Mouse (Mus musculus) embryonic facial prominence, embryonic 11.5 days (tissue): ENCODE results near the gene Ppara. TPM values are rescaled to one million over a fixed set of nuclear protein-coding genes. Genes with fewer than 3 reads are reported as not detected.

Source experiments
- ATAC-seq: fragments of 200-750 bp; cut with Nextera tagmentation; replicated peaks from 2 replicates; pipeline ENCODE4 v1.8.0; 2017; ENCODE audit warnings: low read depth; ENCODE audit not compliant: insufficient number of reproducible peaks, low FRiP score, low TSS enrichment
- DNase-seq: peaks from one replicate; pipeline ENCODE4 v3.0.0-alpha.2; 2015; ENCODE audit warnings: low spot score
- H3K27ac ChIP-seq: fragments of 300-500 bp; sonication (generic); replicated peaks from 2 replicates; pipeline ENCODE4 v1.5.1; 2014; ENCODE audit warnings: mild to moderate bottlenecking, low read depth, low read length, control low read depth
- H3K27me3 ChIP-seq: fragments of 300-500 bp; sonication (generic); 2 replicates; pipeline ENCODE4 v1.6.1; 2014; ENCODE audit warnings: mild to moderate bottlenecking, low read length, moderate library complexity, mixed read lengths; ENCODE audit not compliant: control insufficient read depth, insufficient read depth
- H3K36me3 ChIP-seq: fragments of 300-500 bp; sonication (generic); replicated peaks from 2 replicates; pipeline ENCODE4 v1.6.1; 2014; ENCODE audit warnings: low read depth, mild to moderate bottlenecking, low read length, moderate library complexity, mixed read lengths; ENCODE audit not compliant: control insufficient read depth, insufficient read depth
- H3K4me1 ChIP-seq: fragments of 300-500 bp; sonication (generic); 2 replicates; pipeline ENCODE4 v1.6.1; 2014; ENCODE audit warnings: low read length, mixed read lengths; ENCODE audit not compliant: control insufficient read depth, insufficient read depth
- H3K4me2 ChIP-seq: fragments of 300-500 bp; sonication (generic); 2 replicates; pipeline ENCODE4 v1.6.1; 2014; ENCODE audit warnings: low read depth, mild to moderate bottlenecking, control low read depth, low read length, moderate library complexity
- H3K4me3 ChIP-seq: fragments of 300-500 bp; sonication (generic); 2 replicates; pipeline ENCODE4 v1.5.1; 2014; ENCODE audit warnings: low read depth, low read length, control low read depth
- H3K9ac ChIP-seq: fragments of 300-500 bp; sonication (generic); replicated peaks from 2 replicates; pipeline ENCODE4 v1.6.1; 2014; ENCODE audit warnings: mild to moderate bottlenecking, control low read depth, low read length
- H3K9me3 ChIP-seq: fragments of 300-500 bp; sonication (generic); replicated peaks from 2 replicates; pipeline ENCODE4 v1.6.1; 2016; ENCODE audit warnings: mild to moderate bottlenecking, low read length, inconsistent platforms, mixed read lengths; ENCODE audit not compliant: control insufficient read depth
- WGBS: fragments of 180-500 bp; shearing (Covaris S2); extraction: QIAGEN DNeasy Blood & Tissue Kit; methylation state at CpG from one replicate; pipeline ENCODE4 v1.1.7; 2014; 5-methylcytosine and 5-hydroxymethylcytosine counted together
- polyA plus RNA-seq: library from polyadenylated mRNA; unstranded; fragments of >200 nt; fragmentation: Nextera tagmentation; extraction: Ambion mirVana; gene quantifications from 2 replicates; pipeline ENCODE4 v1.2.1, GENCODE M21; 2014

Gene Ppara
- polyA plus RNA-seq, 1 experiment from 2014 or later = 0.28 TPM

GRCm38 (mm10) chr15:85733686-85734085, 1.1 kb upstream of the Ppara start:
- H3K9ac ChIP-seq = no peak overlapping the region
- no peak overlapping the region for H3K27ac ChIP-seq
- DNase-seq = no peak
- H3K9me3 ChIP-seq = no peaks in the 10 kb centered on the region
- no peaks in the 10 kb centered on the region for H3K4me1 ChIP-seq
- no peaks in the 10 kb centered on the region for H3K36me3 ChIP-seq
- peaks cover 50% of the 10 kb centered on the region for H3K27me3 ChIP-seq
- no peak for ATAC-seq
- no peak overlapping the region for H3K4me2 ChIP-seq
- 85% methylated on average over 2 of the region's 2 CpGs for WGBS
- H3K4me3 ChIP-seq = no peak overlapping the region

GRCm38 (mm10) chr15:85734148-85734547, 635 bp upstream of the Ppara start:
- Histone ChIP-seq H3K9me3 (no peaks in the 10 kb centered on the region), H3K36me3 (no peaks in the 10 kb centered on the region), H3K4me2 (no peak overlapping the region), H3K27ac (no peak overlapping the region), H3K4me1 (no peaks in the 10 kb centered on the region), H3K4me3 (no peak overlapping the region), H3K27me3 (peaks cover 50% of the 10 kb centered on the region), H3K9ac (no peak overlapping the region)
- no peak for ATAC-seq
- 39% methylated on average over 8 of the region's 8 CpGs for WGBS
- no peak for DNase-seq

- WGBS = under 1% methylated on average over 78 of the region's 78 CpGs
- no peaks in the 10 kb centered on the region for H3K4me1 ChIP-seq
- DNase-seq (peak; percentile 81), ATAC-seq (peak; percentile 87)
- H3K9ac ChIP-seq = peak overlapping the region; percentile 33; the same call in 1 of the 2 replicates
- no peaks in the 10 kb centered on the region for H3K36me3 ChIP-seq
- no peak overlapping the region for H3K27ac ChIP-seq
- H3K4me3 ChIP-seq = peak overlapping the region; percentile 65
- H3K4me2 ChIP-seq = peak overlapping the region; percentile 87
- peaks cover 50% of the 10 kb centered on the region for H3K27me3 ChIP-seq
- H3K9me3 ChIP-seq = no peaks in the 10 kb centered on the region
Measured at GRCm38 (mm10) chr15:85735063-85735835, 466 bp downstream of the Ppara start.

GRCm38 (mm10) chr15:85735836-85736190, 1.0 kb downstream of the Ppara start:
- ATAC-seq (no peak), DNase-seq (no peak)
- Histone ChIP-seq H3K9me3 (no peaks in the 10 kb centered on the region), H3K27me3 (peaks cover 50% of the 10 kb centered on the region), H3K4me2 (peak overlapping the region; percentile 87), H3K36me3 (no peaks in the 10 kb centered on the region), H3K27ac (no peak overlapping the region), H3K4me3 (peak overlapping the region; percentile 65), H3K4me1 (no peaks in the 10 kb centered on the region), H3K9ac (peak overlapping the region; percentile 33; the same call in 1 of the 2 replicates)
- under 1% methylated on average over 25 of the region's 25 CpGs for WGBS

- 56% methylated on average over 10 of the region's 10 CpGs for WGBS
- Histone ChIP-seq H3K9me3 (no peaks in the 10 kb centered on the region), H3K27me3 (peaks cover 50% of the 10 kb centered on the region), H3K4me3 (no peak overlapping the region; the same call in 1 of the 2 replicates), H3K27ac (no peak overlapping the region), H3K4me1 (no peaks in the 10 kb centered on the region), H3K4me2 (no peak overlapping the region), H3K36me3 (no peaks in the 10 kb centered on the region), H3K9ac (no peak overlapping the region)
- ATAC-seq = no peak
- no peak for DNase-seq
Measured at GRCm38 (mm10) chr15:85736506-85736905, 1.7 kb downstream of the Ppara start.

- WGBS = 78% methylated on average over 3 of the region's 3 CpGs
- Histone ChIP-seq H3K36me3 (no peaks in the 10 kb centered on the region), H3K27me3 (peaks cover 38% of the 10 kb centered on the region), H3K27ac (no peak overlapping the region), H3K4me2 (no peak overlapping the region), H3K9ac (no peak overlapping the region), H3K4me1 (no peaks in the 10 kb centered on the region), H3K4me3 (no peak overlapping the region), H3K9me3 (no peaks in the 10 kb centered on the region)
- no peak for DNase-seq
- ATAC-seq = no peak
Measured at GRCm38 (mm10) chr15:85738416-85738815, 3.6 kb downstream of the Ppara start.

- H3K9me3 ChIP-seq = no peaks in the 10 kb centered on the region
Measured at GRCm38 (mm10) chr15:85738939-85739338, 4.2 kb downstream of the Ppara start.

GRCm38 (mm10) chr15:85742608-85743007, 7.8 kb downstream of the Ppara start:
- no peaks in the 10 kb centered on the region for H3K36me3 ChIP-seq
- H3K9ac ChIP-seq = no peak overlapping the region
- H3K4me3 ChIP-seq = no peak overlapping the region
- no peak overlapping the region for H3K4me2 ChIP-seq
- no peak for ATAC-seq
- 84% methylated on average over 9 of the region's 9 CpGs for WGBS
- no peak for DNase-seq
- no peaks in the 10 kb centered on the region for H3K27me3 ChIP-seq
- no peaks in the 10 kb centered on the region for H3K4me1 ChIP-seq
- H3K9me3 ChIP-seq = no peaks in the 10 kb centered on the region
- no peak overlapping the region for H3K27ac ChIP-seq

More at GRCm38 (mm10) chr15:85738939-85739338, 4.2 kb downstream of the Ppara start:
- ATAC-seq (no peak), DNase-seq (no peak)
- Histone ChIP-seq H3K27ac (no peak overlapping the region), H3K4me3 (no peak overlapping the region), H3K27me3 (peaks cover 33% of the 10 kb centered on the region), H3K9ac (no peak overlapping the region), H3K4me1 (no peaks in the 10 kb centered on the region), H3K36me3 (no peaks in the 10 kb centered on the region), H3K4me2 (no peak overlapping the region)
- 79% methylated on average over 5 of the region's 5 CpGs for WGBS
